Mouse (Mus musculus): ENCODE measurements around the gene Eml2.

- no peak for TF ChIP-seq CTCF (IDR thresholded peaks at IDR 0.05)
- TF ChIP-seq EP300 (IDR thresholded peaks at IDR 0.05): no peak
Measured at GRCm38 (mm10) chr7:19184250-19184649, 8.0 kb downstream of the Eml2 start.
